Comparison of ENCODE assay signal across 8 mouse cellular contexts in the genomic region with DNA sequence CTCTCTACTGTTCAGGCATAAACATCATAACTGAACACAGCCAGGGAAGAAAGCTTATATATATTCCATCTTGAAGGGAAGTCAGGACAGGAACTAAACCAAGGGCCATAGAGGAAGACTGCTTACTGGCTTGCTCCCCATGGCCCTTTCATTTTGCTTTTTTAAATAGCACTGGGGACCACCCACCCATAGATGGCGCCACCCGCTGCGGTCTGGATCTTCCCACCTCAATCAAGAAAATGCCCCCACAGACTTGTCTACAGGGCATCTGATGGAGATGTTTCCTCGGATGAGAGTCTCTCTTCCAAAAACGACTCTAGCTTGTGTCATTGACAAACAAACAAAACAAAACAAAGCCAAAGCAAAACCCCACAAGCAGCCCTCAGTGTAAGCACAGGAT.
DNase-seq lines count a peak whose midpoint lies in the region; ATAC-seq and TF ChIP-seq lines count a peak whose summit lies in the region.
"Had no signal": no experiment of that assay in that cellular context is flagged by ENCODE, and none has a peak within 500 bp of the region (broad histone marks: within the 10 kb centered on the region; RNA-seq: fewer than 3 reads in every experiment).

No protein-coding gene starts in this region.

- no peak for TF ChIP-seq EP300 in heart, postnatal 0 days (IDR thresholded peaks at IDR 0.05; ENCODE audit: low read depth)
- TF ChIP-seq EP300 in MEL (IDR thresholded peaks at IDR 0.05; ENCODE audit: low read depth in 1 of 2, low read length in 2 of 2), result no peak

- H3K9ac ChIP-seq in heart, postnatal 0 days (replicated peaks; ENCODE audit: low read depth, low read length), result no peak overlapping the region
- no peak overlapping the region for H3K9ac ChIP-seq in MEL (ENCODE audit: control insufficient read depth, low read depth, low read length, poor library complexity, severe bottlenecking)
- H3K9ac ChIP-seq: liver, embryonic 13.5 days had no signal

- DNase-seq in heart, postnatal 0 days (ENCODE audit: low spot score), result no peak
- DNase-seq in heart, postnatal 10 days, result no peak
- peak; percentile 6 for DNase-seq in lung, postnatal 10 days
- no peak for DNase-seq in lung, adult 2 months
- no peak for DNase-seq in MEL (ENCODE audit: low read depth, low spot score)
- DNase-seq in forebrain, embryonic 10.5 days (ENCODE audit: extremely low spot score, low spot score), result no peak
- DNase-seq: liver, embryonic 13.5 days had no signal

- no peak for ATAC-seq in heart, postnatal 0 days (ENCODE audit: insufficient read depth, low read depth)
- ATAC-seq in granulocyte monocyte progenitor cell, adult 5-6 weeks (replicated peaks; ENCODE audit: poor library complexity, severe bottlenecking), result 0 out of 2 replicates have a peak, but pooled peaks have one; percentile 26

- H3K4me1 ChIP-seq in heart, postnatal 0 days (ENCODE audit: control insufficient read depth, insufficient read depth), result no peaks in the 10 kb centered on the region
- no peaks in the 10 kb centered on the region for H3K4me1 ChIP-seq in lung, adult 2 months (ENCODE audit: control insufficient read depth, insufficient read depth, low read length)
- no peaks in the 10 kb centered on the region for H3K4me1 ChIP-seq in MEL (ENCODE audit: control insufficient read depth in 1 of 2, insufficient read depth in 2 of 2, low read length in 2 of 2)
- H3K4me1 ChIP-seq in forebrain, embryonic 10.5 days, result peaks cover 6% of the 10 kb centered on the region
- H3K4me1 ChIP-seq: liver, embryonic 13.5 days had no signal

- TF ChIP-seq RAD21 in MEL (IDR thresholded peaks at IDR 0.05; ENCODE audit: low read depth, low read length), result no peak

- intact Hi-C loops in heart, postnatal 10 days (cut with DNase I), result no loop called here

- H3K9me3 ChIP-seq in heart, postnatal 0 days (replicated peaks; ENCODE audit: control insufficient read depth, low read length), result no peaks in the 10 kb centered on the region
- H3K9me3 ChIP-seq in MEL (replicated peaks; ENCODE audit: insufficient read depth, low read length), result no peaks in the 10 kb centered on the region
- H3K9me3 ChIP-seq in forebrain, embryonic 10.5 days, result no peaks in the 10 kb centered on the region
- H3K9me3 ChIP-seq: liver, embryonic 13.5 days had no signal

- no peaks in the 10 kb centered on the region for H3K36me3 ChIP-seq in heart, postnatal 0 days (replicated peaks; ENCODE audit: control insufficient read depth, insufficient read depth, low read length)
- no peaks in the 10 kb centered on the region for H3K36me3 ChIP-seq in MEL (ENCODE audit: control insufficient read depth in 1 of 2, insufficient read depth in 2 of 2, low read length in 2 of 2)
- no peaks in the 10 kb centered on the region for H3K36me3 ChIP-seq in forebrain, embryonic 10.5 days (replicated peaks)
- H3K36me3 ChIP-seq: liver, embryonic 13.5 days had no signal

- no peak overlapping the region for H3K4me2 ChIP-seq in heart, postnatal 0 days (ENCODE audit: low read depth, low read length)
- H3K4me2 ChIP-seq: liver, embryonic 13.5 days had no signal

- no peak overlapping the region for H3K27ac ChIP-seq in heart, postnatal 0 days (ENCODE audit: low read depth)
- H3K27ac ChIP-seq in MEL (ENCODE audit: control insufficient read depth, low read depth, low read length), result no peak overlapping the region
- no peak overlapping the region for H3K27ac ChIP-seq in forebrain, embryonic 10.5 days
- H3K27ac ChIP-seq: liver, embryonic 13.5 days had no signal

- H3K27me3 ChIP-seq in heart, postnatal 0 days (ENCODE audit: control insufficient read depth, insufficient read depth, low read length), result no peaks in the 10 kb centered on the region
- H3K27me3 ChIP-seq in MEL (ENCODE audit: control insufficient read depth in 1 of 2, insufficient read depth in 2 of 2, low read length in 2 of 2), result no peaks in the 10 kb centered on the region
- no peaks in the 10 kb centered on the region for H3K27me3 ChIP-seq in forebrain, embryonic 10.5 days (ENCODE audit: poor library complexity, severe bottlenecking)
- H3K27me3 ChIP-seq: liver, embryonic 13.5 days had no signal

- H3K4me3 ChIP-seq in heart, postnatal 0 days (ENCODE audit: low read depth, low read length), result no peak overlapping the region
- no peak overlapping the region for H3K4me3 ChIP-seq in lung, adult 2 months (replicated peaks; ENCODE audit: extremely low read depth, low read depth, low read length)
- H3K4me3 ChIP-seq in MEL (ENCODE audit: control insufficient read depth in 1 of 2, insufficient read depth in 1 of 2, low read depth in 2 of 2, low read length in 2 of 2), result no peak overlapping the region
- no peak overlapping the region for H3K4me3 ChIP-seq in forebrain, embryonic 10.5 days
- H3K4me3 ChIP-seq: liver, embryonic 13.5 days had no signal

- WGBS in heart, postnatal 0 days, result 62% methylated on average over 5 of the region's 5 CpGs
- whole genome bisulfite sequencing in lung, adult 2 months, result 64% methylated on average over 5 of the region's 5 CpGs
- 71% methylated on average over 5 of the region's 5 CpGs for whole genome bisulfite sequencing in forebrain, embryonic 10.5 days

- no peaks in the 10 kb centered on the region for H3K79me2 ChIP-seq in MEL (ENCODE audit: control insufficient read depth, insufficient read depth, low read length, poor library complexity)

- TF ChIP-seq POLR2A in lung, adult 2 months (IDR thresholded peaks at IDR 0.05; ENCODE audit: borderline replicate concordance, extremely low read depth, low read depth, low read length), result no peak
- no peak for TF ChIP-seq POLR2A in MEL (IDR thresholded peaks at IDR 0.05; ENCODE audit: control insufficient read depth in 1 of 2, insufficient read depth in 1 of 2, low read depth in 1 of 2, low read length in 2 of 2, poor library complexity in 1 of 2)

- TF ChIP-seq CTCF in heart, postnatal 0 days (IDR thresholded peaks at IDR 0.05; ENCODE audit: low read depth), result peak; percentile 14; the same call in 1 of the 2 replicates
- TF ChIP-seq CTCF in lung, adult 2 months (IDR thresholded peaks at IDR 0.05; ENCODE audit: insufficient read depth, low read length), result no peak
- peak in 2 of 3 experiments; percentile 8 to 37; a peak in 1 of 6 replicates for TF ChIP-seq CTCF in MEL (IDR thresholded peaks at IDR 0.05 in 2 of 3, conservative IDR thresholded peaks at IDR 0.05 in 1 of 3; ENCODE audit: control insufficient read depth in 1 of 3, insufficient read depth in 1 of 3, low read depth in 2 of 3, low read length in 3 of 3, poor library complexity in 1 of 3, severe bottlenecking in 1 of 3)

TF ChIP-seq in MEL, 35 proteins besides CTCF, POLR2A, EP300 and RAD21:
- TF ChIP-seq GABPA (IDR thresholded peaks at IDR 0.05; ENCODE audit: low read depth, low read length) (no peak), MYB (IDR thresholded peaks at IDR 0.05; ENCODE audit: low read depth, low read length) (no peak), ZC3H11A (IDR thresholded peaks at IDR 0.05; ENCODE audit: low read depth, low read length) (no peak), ZNF384 (IDR thresholded peaks at IDR 0.05; ENCODE audit: low read depth, low read length) (no peak), MXI1 (IDR thresholded peaks at IDR 0.05; ENCODE audit: low read depth, low read length) (no peak), UBTF (IDR thresholded peaks at IDR 0.05; ENCODE audit: borderline replicate concordance, insufficient read depth, low read depth, low read length) (no peak), ELF1 (IDR thresholded peaks at IDR 0.05; ENCODE audit: low read depth, low read length) (no peak), GATA1 (IDR thresholded peaks at IDR 0.05; ENCODE audit: low read depth, low read length) (no peak), TAL1 (IDR thresholded peaks at IDR 0.05; ENCODE audit: low read length) (no peak)
